Mouse (Mus musculus) ES-E14 (cell line): ENCODE measurements at regions not wholly inside any gene's neighbourhood (a gene's known extent, or its start where the extent isn't known, plus 50 kb on each side); places are given as distances from the start of the nearest gene placed in this dataset.

Source experiments
- DNase-seq: peaks from one replicate; pipeline ENCODE4 v3.0.0-alpha.2; 2013; ENCODE audit warnings: low read depth, low spot score
- H3K27ac ChIP-seq: 2 replicates; pipeline ENCODE4 v1.5.1; 2012; ENCODE audit warnings: low read depth, mild to moderate bottlenecking, low read length, moderate library complexity, mixed read lengths; ENCODE audit not compliant: poor library complexity, insufficient read depth, severe bottlenecking
- H3K36me3 ChIP-seq: 2 replicates; pipeline ENCODE4 v1.6.1; 2012; ENCODE audit warnings: mild to moderate bottlenecking, low read length, moderate library complexity, mixed read lengths; ENCODE audit not compliant: control insufficient read depth, poor library complexity, insufficient read depth, severe bottlenecking
- H3K4me1 ChIP-seq, 2 experiments: fragments of 150-350 bp in 1 of 2; sonication (generic) in 1 of 2; 2 replicates each; pipeline ENCODE4 v1.6.1; 2012; ENCODE audit warnings: low read length in 2 of 2, mild to moderate bottlenecking in 1 of 2, mixed read lengths in 1 of 2; ENCODE audit not compliant: control insufficient read depth in 2 of 2, insufficient read depth in 2 of 2, poor library complexity in 1 of 2
- H3K4me3 ChIP-seq, 2 experiments: fragments of 150-350 bp in 1 of 2; sonication (generic) in 1 of 2; 2 replicates each; pipeline ENCODE4 v1.5.1; 2012; ENCODE audit warnings: low read length in 2 of 2, low read depth in 1 of 2, mild to moderate bottlenecking in 1 of 2, mixed read lengths in 1 of 2; ENCODE audit not compliant: insufficient read depth in 1 of 2, poor library complexity in 1 of 2, severe bottlenecking in 1 of 2
- H3K9ac ChIP-seq: 2 replicates; pipeline ENCODE4 v1.6.1; 2012; ENCODE audit warnings: low read depth, mild to moderate bottlenecking, low read length, mixed read lengths; ENCODE audit not compliant: poor library complexity, insufficient read depth, severe bottlenecking
- H3K9me3 ChIP-seq: fragments of 150-350 bp; sonication (generic); 2 replicates; pipeline ENCODE4 v1.6.1; 2012; ENCODE audit warnings: low read depth, mild to moderate bottlenecking, low read length; ENCODE audit not compliant: control insufficient read depth, insufficient read depth
- CHD2 ChIP-seq: IDR thresholded peaks from 2 replicates; pipeline ENCODE4 v1.6.1; 2014; ENCODE audit warnings: mild to moderate bottlenecking, low read depth, low read length, inconsistent platforms
- HCFC1 ChIP-seq: IDR thresholded peaks from 2 replicates; pipeline ENCODE4 v1.6.1; 2012; ENCODE audit warnings: low read length, inconsistent platforms, borderline replicate concordance; ENCODE audit not compliant: insufficient read depth
- MAFK ChIP-seq: IDR thresholded peaks from 2 replicates; pipeline ENCODE4 v1.6.1; 2014; ENCODE audit warnings: mild to moderate bottlenecking, low read depth, low read length, inconsistent platforms; ENCODE audit not compliant: insufficient read depth
- ZC3H11A ChIP-seq: IDR thresholded peaks from 2 replicates; pipeline ENCODE4 v1.6.1; 2012; ENCODE audit warnings: low read depth, mild to moderate bottlenecking, inconsistent platforms, low read length, borderline replicate concordance
- ZNF384 ChIP-seq: IDR thresholded peaks from 2 replicates; pipeline ENCODE4 v1.6.1; 2012; ENCODE audit warnings: low read depth, low read length, inconsistent platforms
- in situ Hi-C, 2 experiments: fragments of 600-800 bp; cut with MboI; formaldehyde crosslinking; loops; one replicate each; pipeline ENCODE4 v1.15.1; 2025; ENCODE audit warnings: low sequenced_read_pairs in 2 of 2, inconsistent platforms in 1 of 2; ENCODE audit not compliant: unreplicated experiment in 2 of 2

DNA sequence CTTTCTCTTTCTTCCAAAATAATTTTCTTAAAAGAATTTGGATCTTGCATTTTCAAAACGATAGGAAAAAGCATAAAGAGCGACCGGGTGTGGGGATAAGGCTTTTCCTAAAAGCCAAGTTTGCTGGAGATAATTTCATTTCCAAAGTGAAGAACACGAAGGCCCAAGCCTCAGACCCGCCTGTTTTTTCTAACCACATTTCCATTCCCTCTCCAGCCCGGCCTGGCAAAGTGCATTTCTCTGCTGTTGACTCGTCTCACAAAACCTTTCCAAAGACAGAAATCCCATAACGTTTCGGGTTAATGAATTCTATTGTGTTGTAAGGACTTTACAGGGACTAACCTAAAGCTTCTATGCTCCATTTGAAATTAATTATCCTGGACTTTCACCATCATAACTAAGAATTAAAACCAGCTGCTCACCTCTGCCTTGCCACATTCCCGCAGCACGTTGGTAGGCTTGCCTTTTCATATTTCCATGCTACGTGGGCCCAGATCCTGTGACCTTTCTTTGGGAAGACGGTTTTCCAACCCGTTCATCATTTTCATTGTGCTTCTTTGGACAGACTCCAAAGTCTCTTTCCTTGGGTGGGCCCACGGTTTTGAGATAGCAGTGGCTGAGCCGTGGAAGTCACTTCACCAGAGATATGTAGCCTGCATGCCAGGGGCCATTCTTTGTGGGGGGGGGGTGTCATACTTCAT is 430.5 kb upstream of the Prickle1 start:
- Histone ChIP-seq H3K27ac (no peak overlapping the region), H3K9me3 (no peaks in the 10 kb centered on the region), H3K36me3 (no peaks in the 10 kb centered on the region; the same call in 1 of the 2 replicates), H3K4me1 (no peaks in the 10 kb centered on the region), H3K4me3 (no peak overlapping the region), H3K9ac (no peak overlapping the region)
- no peak for DNase-seq
- no peak for TF ChIP-seq ZNF384
- no peak for TF ChIP-seq CHD2
- no peak for TF ChIP-seq ZC3H11A
- TF ChIP-seq MAFK: no peak
- TF ChIP-seq HCFC1: no peak
- in situ Hi-C loops: no loop called here

DNA sequence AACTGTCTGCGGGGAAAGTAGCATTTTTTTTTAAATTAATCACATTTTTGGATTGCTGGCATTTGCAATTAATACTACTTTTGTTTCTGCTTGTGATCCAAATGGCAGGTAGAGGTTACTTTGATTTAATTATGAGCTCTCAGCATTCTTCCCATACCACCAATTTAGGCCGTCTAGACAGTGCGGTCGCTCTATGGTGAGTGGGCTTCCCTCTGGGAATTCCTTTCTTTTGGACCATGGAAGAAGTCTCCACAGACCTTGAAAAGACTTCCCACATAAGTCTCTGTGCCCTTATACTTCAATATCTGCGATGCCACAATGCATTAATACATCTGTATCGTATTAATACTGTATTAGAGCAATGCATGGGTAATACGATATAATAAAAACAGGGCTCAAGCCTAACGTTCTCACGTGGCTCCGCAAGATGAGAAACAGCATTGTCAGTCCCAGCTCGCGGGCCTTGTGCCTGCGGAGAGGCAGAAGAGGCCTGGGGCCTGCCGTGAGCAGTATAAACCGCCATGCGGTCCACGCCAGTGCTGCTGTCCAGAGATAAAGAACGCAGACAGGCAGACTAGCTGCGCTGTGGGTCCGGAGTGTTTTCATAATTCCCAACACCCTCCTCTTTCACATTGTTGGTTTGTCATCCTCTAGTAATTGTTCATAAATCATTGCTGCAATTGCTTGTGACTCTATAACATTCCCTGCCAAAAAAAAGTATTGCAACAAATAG is 429.7 kb upstream of the Prickle1 start:
- no peak for TF ChIP-seq MAFK
- TF ChIP-seq ZNF384: no peak
- TF ChIP-seq HCFC1: no peak
- no peak for TF ChIP-seq CHD2
- TF ChIP-seq ZC3H11A: no peak
- Histone ChIP-seq H3K4me1 (no peaks in the 10 kb centered on the region), H3K4me3 (no peak overlapping the region), H3K36me3 (no peaks in the 10 kb centered on the region; the same call in 1 of the 2 replicates), H3K27ac (no peak overlapping the region), H3K9me3 (no peaks in the 10 kb centered on the region), H3K9ac (no peak overlapping the region)
- DNase-seq: no peak
- in situ Hi-C loops: no loop called here

DNA sequence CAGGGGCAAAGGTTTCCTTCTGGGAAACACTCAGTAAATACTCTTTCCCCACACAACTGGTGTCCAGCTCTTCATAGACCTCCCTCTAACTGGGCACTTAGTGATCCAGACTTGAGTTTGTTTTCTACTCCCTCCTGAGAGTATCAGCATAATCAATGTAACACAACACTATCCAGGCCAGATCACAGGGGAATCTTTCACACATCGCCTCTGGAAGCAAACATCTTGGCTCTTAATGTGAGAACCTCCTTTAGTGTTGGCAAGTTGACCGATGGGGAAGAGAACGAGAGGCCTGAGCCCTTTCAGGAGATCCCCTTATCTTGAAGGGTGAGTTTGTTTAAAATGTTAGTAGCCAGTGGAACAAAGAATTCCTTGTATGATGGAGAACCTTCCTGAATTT is 429.1 kb upstream of the Prickle1 start:
- H3K27ac ChIP-seq: no peak overlapping the region
- no peaks in the 10 kb centered on the region; the same call in 1 of the 2 replicates for H3K36me3 ChIP-seq
- no peaks in the 10 kb centered on the region for H3K4me1 ChIP-seq
- no peak overlapping the region for H3K9ac ChIP-seq
- no peak overlapping the region for H3K4me3 ChIP-seq
- no peak for TF ChIP-seq MAFK
- no peak for TF ChIP-seq ZNF384
- no peak for TF ChIP-seq ZC3H11A
- no peak for TF ChIP-seq CHD2
- TF ChIP-seq HCFC1: no peak
- DNase-seq: no peak
- in situ Hi-C loops: no loop called here
- no peaks in the 10 kb centered on the region for H3K9me3 ChIP-seq

DNA sequence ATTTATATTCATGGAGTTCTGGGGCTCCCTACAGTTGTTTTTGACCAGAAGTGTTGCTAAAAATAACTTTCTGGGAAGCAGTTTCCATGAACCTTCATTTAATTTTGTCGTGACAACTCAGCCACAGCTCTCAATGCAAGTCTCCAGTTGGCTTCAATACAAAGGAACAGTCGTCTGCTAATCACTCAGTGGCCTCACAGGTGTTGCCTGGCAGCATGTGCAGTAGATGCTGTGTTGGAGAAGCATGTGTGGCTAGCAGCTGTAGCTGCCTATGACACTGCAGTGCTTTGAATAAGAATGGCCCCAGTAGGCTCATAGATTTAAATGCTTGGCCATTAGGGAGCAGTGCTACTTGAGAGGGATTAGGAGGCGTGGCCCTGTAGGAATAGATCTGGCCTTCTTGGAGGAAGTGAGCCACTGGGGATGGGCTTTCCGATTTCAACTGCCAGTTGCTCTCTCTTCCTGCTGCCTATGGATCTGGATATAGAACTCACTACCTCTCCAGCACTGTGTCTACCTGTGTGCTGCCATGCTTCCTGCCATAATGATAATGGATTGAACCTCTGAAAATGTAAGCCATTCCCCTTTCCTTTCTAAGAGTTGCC is 428.5 kb upstream of the Prickle1 start:
- Histone ChIP-seq H3K36me3 (no peaks in the 10 kb centered on the region; the same call in 1 of the 2 replicates), H3K4me1 (no peaks in the 10 kb centered on the region), H3K9ac (no peak overlapping the region), H3K4me3 (no peak overlapping the region), H3K9me3 (no peaks in the 10 kb centered on the region), H3K27ac (no peak overlapping the region)
- no peak for DNase-seq
- in situ Hi-C loops: no loop called here
- no peak for TF ChIP-seq ZC3H11A
- no peak for TF ChIP-seq ZNF384
- no peak for TF ChIP-seq CHD2
- TF ChIP-seq HCFC1: no peak
- no peak for TF ChIP-seq MAFK
